Mouse (Mus musculus) testis, adult 2 months (tissue): ENCODE data around the gene Nav3. TPM values are rescaled to one million over a fixed set of nuclear protein-coding genes. Genes with fewer than 3 reads are reported as not detected.

Experiments
- H3K27ac ChIP-seq: fragments of 200-500 bp; 2 replicates; pipeline ENCODE4 v1.5.1; 2012; ENCODE audit warnings: low read depth, low read length; ENCODE audit not compliant: control insufficient read depth, insufficient read depth
- H3K27me3 ChIP-seq: fragments of 200-500 bp; 2 replicates; pipeline ENCODE4 v1.6.1; 2012; ENCODE audit warnings: mild to moderate bottlenecking, low read length, moderate library complexity; ENCODE audit not compliant: control insufficient read depth, insufficient read depth
- H3K36me3 ChIP-seq: fragments of 200-500 bp; 2 replicates; pipeline ENCODE4 v1.6.1; 2012; ENCODE audit warnings: mild to moderate bottlenecking, low read length; ENCODE audit not compliant: control insufficient read depth, insufficient read depth
- H3K4me1 ChIP-seq: fragments of 200-500 bp; 2 replicates; pipeline ENCODE4 v1.6.1; 2012; ENCODE audit warnings: low read length; ENCODE audit not compliant: control insufficient read depth, insufficient read depth
- H3K4me3 ChIP-seq: fragments of 200-500 bp; 2 replicates; pipeline ENCODE4 v1.5.1; 2012; ENCODE audit warnings: low read depth, mild to moderate bottlenecking, low read length, moderate library complexity, mixed read lengths; ENCODE audit not compliant: control insufficient read depth
- CTCF ChIP-seq: fragments of 200-500 bp; IDR thresholded peaks from 2 replicates; pipeline ENCODE4 v1.5.1; 2012; ENCODE audit warnings: low read depth, mild to moderate bottlenecking, inconsistent platforms, low read length, moderate library complexity; ENCODE audit not compliant: control insufficient read depth, insufficient read depth, insufficient replicate concordance
- POLR2A ChIP-seq: fragments of 200-500 bp; IDR thresholded peaks from 2 replicates; pipeline ENCODE4 v1.6.1; 2012; ENCODE audit warnings: low read depth, mild to moderate bottlenecking, inconsistent platforms, low read length, moderate library complexity; ENCODE audit not compliant: control insufficient read depth
- polyA plus RNA-seq: library from polyadenylated mRNA; depleted of rRNA; stranded (reverse); fragments of >200 nt; gene quantifications from 2 replicates; pipeline ENCODE4 v1.2.3, GENCODE M21; 2012

Nav3 gene
- polyA plus RNA-seq, 1 experiment = 0.32 TPM

DNA sequence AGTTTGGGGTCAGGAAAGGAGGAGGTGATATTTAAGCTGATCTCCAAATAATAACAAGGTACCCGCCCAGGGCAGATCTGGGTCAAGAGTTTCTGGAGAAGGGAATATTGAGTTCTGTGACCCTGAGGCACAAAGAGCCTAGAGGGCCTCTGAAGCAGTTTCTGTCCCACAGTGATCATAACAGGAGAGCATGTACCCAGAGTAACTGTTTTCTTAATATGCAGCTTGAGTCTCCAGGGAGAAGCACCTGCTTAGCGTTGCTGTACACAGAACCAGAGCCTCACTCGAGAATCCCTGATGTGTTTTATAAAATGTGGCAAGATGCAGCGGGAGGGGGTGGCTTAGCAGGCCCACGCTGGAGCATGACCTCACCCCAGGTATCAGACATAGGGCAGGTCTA is 141.5 kb downstream of the Nav3 start:
- Histone ChIP-seq H3K27ac (no peak overlapping the region), H3K27me3 (no peaks in the 10 kb centered on the region), H3K4me1 (no peaks in the 10 kb centered on the region), H3K4me3 (no peak overlapping the region), H3K36me3 (no peaks in the 10 kb centered on the region)
- TF ChIP-seq CTCF = no peak
- TF ChIP-seq POLR2A = no peak

DNA sequence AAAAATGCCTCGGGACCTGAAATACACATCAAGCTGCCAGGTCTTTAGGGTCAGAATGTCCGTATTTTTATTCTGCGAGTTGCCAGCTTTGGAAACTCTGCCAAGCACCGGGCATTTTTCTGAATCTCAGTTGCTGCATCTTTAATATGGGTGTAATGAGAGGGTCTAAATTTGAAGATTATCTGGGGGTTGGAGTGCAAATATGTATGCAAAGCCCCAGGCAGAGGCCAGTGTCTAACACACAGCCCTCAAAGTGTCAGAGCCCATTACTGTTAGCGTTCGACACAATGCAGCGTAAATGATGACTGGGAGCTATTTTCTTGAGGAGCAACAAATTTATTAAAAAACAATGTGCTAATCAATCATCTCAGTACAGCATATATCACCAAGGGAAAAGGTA is 142.0 kb downstream of the Nav3 start:
- H3K36me3 ChIP-seq = no peaks in the 10 kb centered on the region
- TF ChIP-seq POLR2A (no peak), CTCF (no peak)
- H3K4me1 ChIP-seq = no peaks in the 10 kb centered on the region
- no peak overlapping the region for H3K4me3 ChIP-seq
- H3K27me3 ChIP-seq = no peaks in the 10 kb centered on the region
- no peak overlapping the region for H3K27ac ChIP-seq

GRCm38 (mm10) chr10:110309511-110309910 is 146.5 kb downstream of the Nav3 start:
- no peaks in the 10 kb centered on the region for H3K27me3 ChIP-seq
- no peak overlapping the region for H3K4me3 ChIP-seq
- TF ChIP-seq POLR2A (no peak), CTCF (no peak)
- H3K4me1 ChIP-seq = no peaks in the 10 kb centered on the region
- H3K27ac ChIP-seq = no peak overlapping the region
- no peaks in the 10 kb centered on the region for H3K36me3 ChIP-seq

DNA sequence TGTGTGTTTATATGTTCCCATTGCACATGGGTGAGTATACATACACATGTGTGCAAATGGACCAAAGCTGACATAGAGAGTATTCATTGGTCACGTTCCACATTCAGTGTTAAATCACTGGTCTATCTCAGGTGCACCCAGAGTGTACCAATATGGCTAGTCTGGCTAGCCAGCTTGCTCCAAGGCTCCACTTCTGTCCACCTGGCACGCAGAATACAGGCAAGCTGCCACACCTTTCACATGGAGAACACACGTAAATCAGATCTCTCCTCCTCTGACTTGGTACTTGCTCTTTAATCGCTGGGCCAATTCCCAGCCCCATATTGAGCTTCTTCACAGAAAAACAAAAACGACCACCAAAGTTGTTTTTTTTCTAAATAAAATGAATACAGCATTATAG is 150.4 kb downstream of the Nav3 start:
- Histone ChIP-seq H3K27ac (no peak overlapping the region), H3K4me1 (no peaks in the 10 kb centered on the region), H3K36me3 (no peaks in the 10 kb centered on the region), H3K27me3 (no peaks in the 10 kb centered on the region), H3K4me3 (no peak overlapping the region)
- TF ChIP-seq CTCF (no peak), POLR2A (no peak)

- Histone ChIP-seq H3K4me1 (no peaks in the 10 kb centered on the region), H3K27me3 (no peaks in the 10 kb centered on the region), H3K36me3 (no peaks in the 10 kb centered on the region), H3K4me3 (no peak overlapping the region), H3K27ac (no peak overlapping the region)
- no peak for TF ChIP-seq CTCF
- TF ChIP-seq POLR2A = no peak
These were observed 165.9 kb downstream of the Nav3 start for GRCm38 (mm10) chr10:110290016-110290623.

DNA sequence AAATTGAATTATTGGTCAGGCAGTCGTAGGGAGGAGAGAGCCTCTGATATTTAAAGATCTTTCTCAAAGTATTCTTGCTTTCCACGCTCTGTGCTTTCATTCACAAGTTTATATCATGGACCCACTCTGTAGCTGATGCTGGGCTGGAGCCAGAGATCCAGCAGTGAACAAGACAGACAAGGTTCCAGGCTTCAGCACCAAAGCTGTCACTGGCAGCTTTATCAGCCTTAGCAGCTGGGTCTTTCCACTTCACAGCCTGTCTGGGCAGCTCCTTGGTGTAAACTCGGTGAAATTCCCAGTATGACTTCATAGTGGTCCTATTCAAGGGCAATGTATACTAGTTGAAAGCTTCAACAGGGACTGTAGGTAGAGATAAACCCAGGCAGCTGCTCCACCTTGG is 172.1 kb downstream of the Nav3 start:
- TF ChIP-seq POLR2A (no peak), CTCF (no peak)
- no peak overlapping the region for H3K4me3 ChIP-seq

DNA sequence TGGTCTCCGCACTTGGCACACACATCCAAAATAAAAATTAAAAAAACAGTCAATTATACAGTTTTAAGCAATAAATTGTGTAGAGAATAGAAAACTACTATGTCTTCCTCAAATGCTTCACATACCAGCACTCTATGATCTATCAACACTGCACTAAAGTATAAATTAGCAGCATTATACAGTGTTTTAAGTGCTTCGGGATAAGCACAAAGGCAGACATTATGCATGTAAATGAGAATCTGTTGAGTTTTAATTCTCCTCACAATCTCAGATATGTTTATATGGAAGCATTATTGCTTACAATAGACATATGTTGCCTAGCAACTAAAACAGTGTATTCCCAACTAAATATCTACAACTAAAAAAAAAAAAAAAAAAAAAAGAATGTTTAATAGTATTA is 183.2 kb downstream of the Nav3 start:
- no peak overlapping the region for H3K4me3 ChIP-seq
- no peaks in the 10 kb centered on the region for H3K27me3 ChIP-seq
- no peak overlapping the region for H3K27ac ChIP-seq
- no peak for TF ChIP-seq POLR2A
- no peak for TF ChIP-seq CTCF
- H3K4me1 ChIP-seq = no peaks in the 10 kb centered on the region
- no peaks in the 10 kb centered on the region for H3K36me3 ChIP-seq

More for the DNA sequence above, 172.1 kb downstream of the Nav3 start:
- no peaks in the 10 kb centered on the region for H3K4me1 ChIP-seq
- no peak overlapping the region for H3K27ac ChIP-seq
- no peaks in the 10 kb centered on the region for H3K27me3 ChIP-seq
- H3K36me3 ChIP-seq = no peaks in the 10 kb centered on the region

DNA sequence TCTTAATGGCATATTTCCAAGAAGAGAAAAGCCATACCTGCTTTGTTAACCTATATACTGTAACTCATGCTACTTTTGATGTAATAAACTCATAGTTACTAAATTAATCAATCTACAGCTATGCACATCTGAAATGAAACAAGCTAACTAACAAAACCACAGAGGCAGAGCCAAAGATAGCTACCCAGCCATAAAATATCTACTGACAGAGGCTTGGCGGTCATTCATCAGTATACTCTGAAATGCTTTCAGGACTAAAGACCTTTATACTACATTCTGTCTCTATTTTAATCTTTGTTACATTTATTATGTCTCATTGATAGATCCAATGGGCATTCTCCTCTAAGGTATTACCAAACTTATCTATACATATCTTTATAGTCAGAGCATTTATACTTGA is 185.4 kb downstream of the Nav3 start:
- no peaks in the 10 kb centered on the region for H3K36me3 ChIP-seq
- H3K27me3 ChIP-seq = no peaks in the 10 kb centered on the region
- no peak overlapping the region for H3K4me3 ChIP-seq
- H3K4me1 ChIP-seq = no peaks in the 10 kb centered on the region
- TF ChIP-seq CTCF = no peak
- H3K27ac ChIP-seq = no peak overlapping the region
